Mouse (Mus musculus): Measurements from ENCODE around the gene Ddx59.
A peak's percentile ranks its signal among the peaks of the same experiment; 100 is the strongest.

The Ddx59 gene

GRCm38 (mm10) chr1:136449541-136449940 lies 34.5 kb downstream of the Ddx59 start:
- no peak for DNase-seq (ENCODE audit: low read depth)

GRCm38 (mm10) chr1:136450206-136450605 lies 35.1 kb downstream of the Ddx59 start:
- DNase-seq (ENCODE audit: low read depth): no peak

- no peak for DNase-seq (ENCODE audit: low read depth)
These were observed 37.4 kb downstream of the Ddx59 start for GRCm38 (mm10) chr1:136452421-136452820.

GRCm38 (mm10) chr1:136455756-136456585 lies 40.9 kb downstream of the Ddx59 start:
- DNase-seq (ENCODE audit: low read depth): no peak

GRCm38 (mm10) chr1:136456741-136457140 lies 41.7 kb downstream of the Ddx59 start:
- no peak for DNase-seq (ENCODE audit: low read depth)

- DNase-seq (ENCODE audit: low read depth): no peak
These were observed 42.3 kb downstream of the Ddx59 start for GRCm38 (mm10) chr1:136457403-136457802.

- DNase-seq (ENCODE audit: low read depth): peak; percentile 85
These were observed 43.7 kb downstream of the Ddx59 start for GRCm38 (mm10) chr1:136458691-136459245.

GRCm38 (mm10) chr1:136462443-136462842 lies 47.4 kb downstream of the Ddx59 start:
- no peak for DNase-seq (ENCODE audit: low read depth)

GRCm38 (mm10) chr1:136465168-136465567 lies 50.1 kb downstream of the Ddx59 start:
- DNase-seq (ENCODE audit: low read depth): peak; percentile 23

GRCm38 (mm10) chr1:136466143-136466811 lies 51.2 kb downstream of the Ddx59 start, which contains the start of gene Kif14:
Gene Kif14 (plus strand): TSS chr1:136466343.
- peak; percentile 99 for DNase-seq (ENCODE audit: low read depth)

GRCm38 (mm10) chr1:136469408-136469807 lies 54.3 kb downstream of the Ddx59 start:
- no peak for DNase-seq (ENCODE audit: low read depth)

GRCm38 (mm10) chr1:136470471-136470870 lies 55.4 kb downstream of the Ddx59 start:
- no peak for DNase-seq (ENCODE audit: low read depth)
